7 mouse cellular contexts compared by ENCODE assay signal in the genomic region with DNA sequence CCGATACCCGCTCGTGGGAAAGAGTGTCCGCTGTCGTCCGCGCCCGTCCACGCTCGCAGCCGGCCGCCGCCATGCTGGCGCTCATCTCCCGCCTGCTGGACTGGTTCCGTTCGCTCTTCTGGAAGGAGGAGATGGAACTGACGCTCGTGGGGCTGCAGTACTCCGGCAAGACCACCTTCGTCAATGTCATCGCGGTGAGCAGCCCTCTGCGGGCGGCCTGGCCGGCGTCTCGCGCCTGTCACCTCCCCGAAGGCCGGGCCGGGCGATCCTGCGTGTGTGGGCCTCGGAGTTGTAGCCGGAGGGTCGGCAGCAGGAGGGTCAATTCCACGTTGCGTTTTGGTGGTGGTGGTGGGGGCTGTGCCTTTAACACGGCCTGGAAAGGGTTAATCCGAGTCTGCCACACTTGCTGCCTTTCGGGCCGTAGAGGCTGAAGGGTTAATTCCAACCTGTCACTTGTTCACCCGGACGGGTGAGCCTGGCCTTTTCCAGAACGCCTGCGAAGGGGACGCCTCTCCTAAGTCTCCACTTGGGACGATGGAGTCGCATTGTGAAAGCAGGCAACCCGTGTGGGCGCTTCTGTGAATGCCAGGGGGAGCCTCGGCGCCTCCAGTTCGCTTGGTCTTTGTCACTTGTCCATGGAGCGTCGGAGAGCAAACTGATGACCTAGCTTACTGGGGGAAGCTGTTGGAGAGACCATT. TPM values are rescaled to one million over a fixed set of nuclear protein-coding genes. Genes with fewer than 3 reads are reported as not detected.
DNase-seq lines count a peak whose midpoint lies in the region; ATAC-seq lines count a peak whose summit lies in the region.

No protein-coding gene starts in this region.

- H3K4me1 ChIP-seq in lung, embryonic 15.5 days, result peaks cover 17% of the 10 kb centered on the region

- peak; percentile 36; the same call in 1 of the 2 replicates for ATAC-seq in erythroid progenitor cell, adult 5-6 weeks (replicated peaks; ENCODE audit: low FRiP score, poor library complexity, severe bottlenecking)
- ATAC-seq in lung, embryonic 15.5 days (ENCODE audit: borderline replicate concordance, extremely low read depth, low FRiP score, low TSS enrichment), result peak; percentile 53

- peak overlapping the region; percentile 81 for H3K27ac ChIP-seq in lung, embryonic 15.5 days

- peak overlapping the region; percentile 100 for H3K4me3 ChIP-seq in lung, embryonic 15.5 days

- 0% methylated on average over 45 of the region's 57 CpGs for WGBS in lung, embryonic 15.5 days

- no peaks in the 10 kb centered on the region for H3K36me3 ChIP-seq in lung, embryonic 15.5 days

- H3K9ac ChIP-seq in lung, embryonic 15.5 days, result peak overlapping the region; percentile 99

- no peaks in the 10 kb centered on the region for H3K27me3 ChIP-seq in lung, embryonic 15.5 days

- H3K4me2 ChIP-seq in lung, embryonic 15.5 days, result peak overlapping the region; percentile 69

- peak; percentile 30 for DNase-seq in ES-CJ7 (ENCODE audit: low read depth, low spot score)
- peak; percentile 67 for DNase-seq in adipocyte (ENCODE audit: low spot score)
- DNase-seq in heart, postnatal 25 days (ENCODE audit: low spot score), result peak; percentile 10
- peak; percentile 12 to 31 for DNase-seq in layer of hippocampus, adult 18-20 months (ENCODE audit: low spot score in 2 of 2)
- peak; percentile 67 for DNase-seq in retina, embryonic 14.5 days (ENCODE audit: low spot score)

- intact Hi-C loops in heart, postnatal 25 days (cut with DNase I), result loop anchor here (2.0 kb wide), 1 partner anchor 45 kb away; the partner anchor contains the start of gene Edem1

- H3K9me3 ChIP-seq in lung, embryonic 15.5 days, result no peaks in the 10 kb centered on the region

RNA-seq across cellular contexts. Expression of gene Arl8b, which starts 0.4 kb away (rescaled TPM):
- total RNA-seq in erythroid progenitor cell, adult 5-6 weeks (2015; ENCODE audit: low replicate concordance), result 56.2 and 94.1 TPM in 2 replicates
- total RNA-seq in erythroid progenitor cell, adult 5-6 weeks (2017; ENCODE audit: low replicate concordance), result 28.9 and 36.9 TPM in 2 replicates
- 10 to 100 TPM; 86.9 to 92.9 TPM for total RNA-seq in heart, postnatal 25 days (2021)
- total RNA-seq in layer of hippocampus, adult 18-20 months (2021), result 100 to 1,000 TPM; 214 to 233 TPM
- polyA plus RNA-seq in lung, embryonic 15.5 days (2015; fragmentation: Nextera tagmentation; extraction: Ambion mirVana), result 75.0 and 79.2 TPM in 2 replicates

RNA-seq across cellular contexts. Expression of gene Edem1, which starts 45.1 kb away (rescaled TPM):
- total RNA-seq in erythroid progenitor cell, adult 5-6 weeks (2015; ENCODE audit: low replicate concordance), result 11.7 and 29.6 TPM in 2 replicates
- total RNA-seq in erythroid progenitor cell, adult 5-6 weeks (2017; ENCODE audit: low replicate concordance), result 13.8 and 18.2 TPM in 2 replicates
- total RNA-seq in heart, postnatal 25 days (2021), result 10 to 100 TPM; 12.3 to 14.1 TPM
- 10 to 100 TPM; 14.6 to 15.6 TPM for total RNA-seq in layer of hippocampus, adult 18-20 months (2021)
- 27.3 and 29.7 TPM in 2 replicates for polyA plus RNA-seq in lung, embryonic 15.5 days (2015; fragmentation: Nextera tagmentation; extraction: Ambion mirVana)

Comparison
In these comparisons a context has a peak if more than half of its experiments do, and no peak if none do; other contexts are left out.
1. Peak in every context shown above with its lines: DNase-seq, ATAC-seq, H3K4me3 ChIP-seq and H3K27ac ChIP-seq.
2. DNase-seq: peak in every context shown above with its lines; median percentile 67 in adipocyte; 67 in retina, embryonic 14.5 days; 30 in ES-CJ7; 22 in layer of hippocampus, adult 18-20 months; 10 in heart, postnatal 25 days.